Mouse (Mus musculus) stomach, embryonic 15.5 days (tissue): ENCODE results near the gene Msi2. TPM values are rescaled to one million over a fixed set of nuclear protein-coding genes. Genes with fewer than 3 reads are reported as not detected.

ENCODE experiments used
- ATAC-seq: fragments of 200-750 bp; cut with Nextera tagmentation; 2 replicates; pipeline ENCODE4 v1.8.0; 2017; ENCODE audit warnings: low read depth, moderate number of reproducible peaks, moderate TSS enrichment; ENCODE audit not compliant: insufficient read depth, low FRiP score
- H3K27ac ChIP-seq: fragments of 300-500 bp; sonication (generic); 2 replicates; pipeline ENCODE4 v1.5.1; 2015; ENCODE audit warnings: mild to moderate bottlenecking, inconsistent platforms
- H3K27me3 ChIP-seq: fragments of 300-500 bp; sonication (generic); replicated peaks from 2 replicates; pipeline ENCODE4 v1.6.1; 2015; ENCODE audit warnings: inconsistent platforms
- H3K36me3 ChIP-seq: fragments of 300-500 bp; sonication (generic); 2 replicates; pipeline ENCODE4 v1.6.1; 2015; ENCODE audit warnings: inconsistent platforms
- H3K4me1 ChIP-seq: fragments of 300-500 bp; sonication (generic); 2 replicates; pipeline ENCODE4 v1.6.1; 2015; ENCODE audit warnings: inconsistent platforms
- H3K4me2 ChIP-seq: fragments of 300-500 bp; sonication (generic); 2 replicates; pipeline ENCODE4 v1.6.1; 2015; ENCODE audit warnings: mild to moderate bottlenecking, inconsistent platforms
- H3K4me3 ChIP-seq: fragments of 300-500 bp; sonication (generic); replicated peaks from 2 replicates; pipeline ENCODE4 v1.5.1; 2015; ENCODE audit warnings: inconsistent platforms
- H3K9ac ChIP-seq: fragments of 300-500 bp; sonication (generic); 2 replicates; pipeline ENCODE4 v1.6.1; 2015; ENCODE audit warnings: inconsistent platforms
- H3K9me3 ChIP-seq: fragments of 300-500 bp; sonication (generic); 2 replicates; pipeline ENCODE4 v1.6.1; 2016; ENCODE audit warnings: inconsistent platforms
- WGBS: fragments of 180-500 bp; shearing (Covaris S2); methylation state at CpG from one replicate; pipeline ENCODE4 v1.1.7; 2015; 5-methylcytosine and 5-hydroxymethylcytosine counted together
- polyA plus RNA-seq: library from polyadenylated mRNA; unstranded; fragments of >200 nt; fragmentation: Nextera tagmentation; extraction: Ambion mirVana; gene quantifications from 2 replicates; pipeline ENCODE4 v1.2.1, GENCODE M21; 2015

The Msi2 gene
- polyA plus RNA-seq, 1 experiment from 2014 or later: 13.7 TPM

DNA sequence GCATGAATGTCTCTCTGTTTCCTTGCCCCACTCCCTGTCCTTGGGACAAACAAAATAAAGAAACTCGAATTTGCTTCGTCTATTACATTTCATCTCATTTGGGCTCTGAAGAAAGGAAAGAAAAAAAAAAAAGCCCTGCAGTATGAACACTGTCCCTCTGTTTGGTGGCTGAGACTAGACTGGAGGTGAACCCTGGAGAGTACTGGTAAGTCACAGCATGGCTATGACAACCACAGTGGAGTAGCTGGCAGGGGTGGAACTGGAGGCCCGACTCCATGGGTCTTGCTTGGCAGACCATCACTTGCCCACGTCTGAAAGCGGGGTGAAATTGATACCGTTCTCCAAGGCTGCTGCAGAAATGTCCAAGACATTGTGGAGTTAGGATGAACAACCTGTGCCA lies 71.8 kb downstream of the Msi2 start:
- no peaks in the 10 kb centered on the region for H3K9me3 ChIP-seq
- ATAC-seq: no peak
- H3K4me2 ChIP-seq: no peak overlapping the region
- no peak overlapping the region for H3K27ac ChIP-seq
- H3K27me3 ChIP-seq: no peaks in the 10 kb centered on the region
- no peak overlapping the region for H3K9ac ChIP-seq
- no peak overlapping the region for H3K4me3 ChIP-seq
- H3K36me3 ChIP-seq: 0 out of 2 replicates have a peak, but pooled peaks cover 3% of the 10 kb centered on the region
- H3K4me1 ChIP-seq: peaks cover 19% of the 10 kb centered on the region
- WGBS: 83% methylated on average over 6 of the region's 6 CpGs

- no peaks in the 10 kb centered on the region for H3K9me3 ChIP-seq
- H3K27ac ChIP-seq: no peak overlapping the region
- 72% methylated on average over 7 of the region's 7 CpGs for WGBS
- no peak overlapping the region for H3K4me3 ChIP-seq
- peaks cover 19% of the 10 kb centered on the region for H3K4me1 ChIP-seq
- H3K4me2 ChIP-seq: no peak overlapping the region
- no peak for ATAC-seq
- no peak overlapping the region for H3K9ac ChIP-seq
- 0 out of 2 replicates have a peak, but pooled peaks cover 3% of the 10 kb centered on the region for H3K36me3 ChIP-seq
- H3K27me3 ChIP-seq: no peaks in the 10 kb centered on the region
These were observed 72.5 kb downstream of the Msi2 start for GRCm38 (mm10) chr11:88645821-88646220.

GRCm38 (mm10) chr11:88644719-88645118 lies 73.6 kb downstream of the Msi2 start:
- Histone ChIP-seq H3K9ac (no peak overlapping the region), H3K4me2 (no peak overlapping the region), H3K27ac (no peak overlapping the region), H3K27me3 (no peaks in the 10 kb centered on the region), H3K36me3 (0 out of 2 replicates have a peak, but pooled peaks cover 3% of the 10 kb centered on the region), H3K4me3 (no peak overlapping the region), H3K4me1 (peaks cover 19% of the 10 kb centered on the region), H3K9me3 (no peaks in the 10 kb centered on the region)
- WGBS: 76% methylated on average over 7 of the region's 7 CpGs
- no peak for ATAC-seq

DNA sequence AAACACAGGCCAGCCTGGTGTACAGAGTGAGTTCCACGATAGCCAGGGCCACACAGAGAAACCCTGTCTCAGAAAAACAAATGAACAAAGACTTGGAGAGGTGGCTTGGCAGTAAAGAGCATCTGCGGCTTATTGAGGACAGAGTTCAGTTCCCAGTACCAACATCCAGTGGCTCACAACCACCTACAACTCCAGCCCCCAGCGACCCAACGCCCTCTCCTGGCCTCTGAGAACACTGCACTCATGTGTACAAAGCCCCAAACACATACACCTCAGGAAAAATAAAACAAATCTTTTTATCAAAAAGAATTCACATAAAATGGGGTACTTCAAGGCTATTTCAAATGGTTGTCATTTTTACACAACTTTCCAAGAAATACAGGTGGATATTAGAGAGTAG lies 78.5 kb downstream of the Msi2 start:
- WGBS: 68% methylated on average over 4 of the region's 4 CpGs
- H3K4me1 ChIP-seq: no peaks in the 10 kb centered on the region; the same call in 1 of the 2 replicates
- H3K9ac ChIP-seq: no peak overlapping the region
- no peaks in the 10 kb centered on the region for H3K9me3 ChIP-seq
- H3K27me3 ChIP-seq: no peaks in the 10 kb centered on the region
- no peak overlapping the region for H3K27ac ChIP-seq
- no peak overlapping the region for H3K4me3 ChIP-seq
- no peak for ATAC-seq
- no peak overlapping the region for H3K4me2 ChIP-seq
- H3K36me3 ChIP-seq: no peaks in the 10 kb centered on the region

DNA sequence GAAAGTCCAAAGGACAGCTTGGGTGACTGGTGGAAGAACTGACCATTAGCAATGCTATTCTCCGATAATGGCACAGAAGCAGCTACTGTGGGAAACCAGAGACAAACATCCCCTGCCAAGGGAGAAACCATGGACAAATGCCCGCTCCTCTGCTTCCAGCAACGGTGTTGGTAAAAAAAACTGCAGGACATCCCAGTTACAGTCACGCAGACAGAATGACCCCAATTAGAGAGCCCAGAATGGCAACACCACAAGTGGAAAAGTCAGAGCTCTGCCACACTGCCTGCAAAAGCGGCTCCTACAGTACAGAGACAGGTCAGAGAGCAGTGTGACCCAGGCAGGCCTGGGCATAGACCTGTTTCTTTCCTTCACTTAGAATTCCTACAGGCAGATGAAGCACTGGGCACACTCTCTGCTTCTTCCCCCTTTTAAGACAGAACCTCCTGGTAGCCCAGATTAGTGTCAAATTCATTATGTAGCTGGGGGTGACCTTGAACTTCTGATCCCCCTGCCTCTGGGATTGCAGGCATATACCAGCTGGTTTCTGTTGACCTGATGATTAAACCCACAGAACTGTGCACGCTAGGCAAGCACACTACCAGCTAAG lies 79.3 kb downstream of the Msi2 start:
- Histone ChIP-seq H3K27ac (no peak overlapping the region), H3K4me1 (no peaks in the 10 kb centered on the region; the same call in 1 of the 2 replicates), H3K36me3 (no peaks in the 10 kb centered on the region), H3K27me3 (no peaks in the 10 kb centered on the region), H3K4me2 (no peak overlapping the region), H3K9me3 (no peaks in the 10 kb centered on the region), H3K9ac (no peak overlapping the region), H3K4me3 (no peak overlapping the region)
- no peak for ATAC-seq
- WGBS: 84% methylated on average over 6 of the region's 6 CpGs

- Histone ChIP-seq H3K9ac (no peak overlapping the region), H3K4me1 (no peaks in the 10 kb centered on the region; the same call in 1 of the 2 replicates), H3K27ac (no peak overlapping the region), H3K4me2 (no peak overlapping the region), H3K27me3 (no peaks in the 10 kb centered on the region), H3K36me3 (no peaks in the 10 kb centered on the region), H3K4me3 (no peak overlapping the region), H3K9me3 (no peaks in the 10 kb centered on the region)
- no peak for ATAC-seq
- WGBS: 55% methylated on average over 2 of the region's 2 CpGs
These were observed 80.1 kb downstream of the Msi2 start for GRCm38 (mm10) chr11:88638254-88638653.

DNA sequence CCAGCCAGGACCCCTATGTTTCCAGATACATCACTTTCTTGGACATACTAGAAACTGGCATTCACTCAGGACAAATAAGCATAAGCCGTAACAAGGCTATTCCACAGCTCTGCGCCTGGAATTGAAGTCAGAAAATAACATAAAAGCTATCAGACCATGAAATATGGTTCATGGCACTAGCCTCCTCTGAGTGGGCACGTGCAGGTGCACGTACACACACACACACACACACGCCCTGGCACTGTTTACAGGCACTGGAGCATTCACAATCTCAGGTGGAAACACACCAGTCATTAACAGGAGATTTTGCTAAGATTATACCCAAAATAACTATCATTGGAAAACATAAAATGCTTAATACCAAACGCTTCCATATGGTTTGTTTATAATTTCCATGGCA lies 81.4 kb downstream of the Msi2 start:
- 87% methylated on average over 6 of the region's 6 CpGs for WGBS

GRCm38 (mm10) chr11:88636319-88636718 lies 82.0 kb downstream of the Msi2 start:
- WGBS: 85% methylated on average over 5 of the region's 5 CpGs
- H3K4me1 ChIP-seq: no peaks in the 10 kb centered on the region
- no peak overlapping the region for H3K27ac ChIP-seq
- ATAC-seq: no peak
- no peak overlapping the region for H3K4me3 ChIP-seq
- H3K27me3 ChIP-seq: no peaks in the 10 kb centered on the region
- H3K9me3 ChIP-seq: no peaks in the 10 kb centered on the region
- no peaks in the 10 kb centered on the region for H3K36me3 ChIP-seq
- H3K4me2 ChIP-seq: no peak overlapping the region
- no peak overlapping the region for H3K9ac ChIP-seq

More for the DNA sequence above, 81.4 kb downstream of the Msi2 start:
- no peak overlapping the region for H3K4me2 ChIP-seq
- no peaks in the 10 kb centered on the region for H3K4me1 ChIP-seq
- no peak overlapping the region for H3K27ac ChIP-seq
- no peaks in the 10 kb centered on the region for H3K9me3 ChIP-seq
- no peaks in the 10 kb centered on the region for H3K27me3 ChIP-seq
- H3K9ac ChIP-seq: no peak overlapping the region
- H3K36me3 ChIP-seq: no peaks in the 10 kb centered on the region
- no peak for ATAC-seq
- H3K4me3 ChIP-seq: no peak overlapping the region

DNA sequence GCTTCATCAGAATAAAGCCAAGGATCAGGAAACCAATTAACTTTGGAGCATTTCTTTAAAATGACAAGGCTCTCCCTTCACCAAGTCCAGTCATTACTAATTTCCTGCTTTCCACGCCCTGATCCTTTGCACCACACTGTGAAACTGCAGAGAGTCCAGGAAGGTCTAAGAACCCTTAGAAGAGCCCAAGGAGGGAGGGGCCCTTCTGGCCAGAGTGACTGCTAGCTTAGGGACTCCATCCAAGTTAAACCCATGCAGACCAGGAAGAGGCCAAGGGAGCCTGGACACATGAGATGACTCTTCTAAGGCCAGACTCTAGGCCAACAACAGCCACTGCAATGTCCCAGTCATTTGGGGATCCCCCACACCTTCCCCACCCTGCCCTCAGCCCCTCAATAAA lies 83.7 kb downstream of the Msi2 start:
- Histone ChIP-seq H3K4me2 (no peak overlapping the region), H3K27me3 (no peaks in the 10 kb centered on the region), H3K36me3 (no peaks in the 10 kb centered on the region), H3K4me1 (peaks cover 2% of the 10 kb centered on the region), H3K9ac (no peak overlapping the region), H3K4me3 (no peak overlapping the region), H3K9me3 (no peaks in the 10 kb centered on the region), H3K27ac (no peak overlapping the region)
- WGBS: 77% methylated on average over 1 of the region's 1 CpGs
- ATAC-seq: no peak

- Histone ChIP-seq H3K36me3 (no peaks in the 10 kb centered on the region), H3K4me3 (no peak overlapping the region), H3K27ac (no peak overlapping the region), H3K27me3 (no peaks in the 10 kb centered on the region), H3K4me1 (peaks cover 15% of the 10 kb centered on the region), H3K4me2 (no peak overlapping the region), H3K9me3 (no peaks in the 10 kb centered on the region), H3K9ac (no peak overlapping the region)
- no peak for ATAC-seq
- 87% methylated on average over 3 of the region's 3 CpGs for WGBS
These were observed 86.4 kb downstream of the Msi2 start for GRCm38 (mm10) chr11:88631932-88632230.

GRCm38 (mm10) chr11:88631084-88631931 lies 87.0 kb downstream of the Msi2 start:
- ATAC-seq: no peak
- peaks cover 15% of the 10 kb centered on the region for H3K4me1 ChIP-seq

DNA sequence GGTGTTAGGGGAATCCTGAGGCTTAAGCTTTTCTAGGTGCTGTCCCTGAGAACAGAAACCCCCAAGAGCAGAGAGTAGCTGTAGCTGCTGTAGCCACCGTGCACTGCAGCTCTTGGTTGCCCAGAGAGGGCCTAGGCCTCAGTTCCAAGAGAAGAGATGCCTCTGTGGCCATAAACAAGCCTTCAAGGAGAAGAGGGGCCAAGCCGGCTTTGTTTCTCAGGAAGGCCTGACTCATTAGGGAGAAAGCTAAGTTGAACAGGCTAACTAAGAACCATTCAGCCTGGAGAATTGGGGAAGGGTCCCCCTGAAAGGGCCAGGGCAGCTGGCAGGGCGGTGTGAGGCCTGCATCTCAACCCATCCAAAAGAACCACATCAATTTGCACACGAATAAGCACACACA lies 88.7 kb downstream of the Msi2 start:
- Histone ChIP-seq H3K9ac (no peak overlapping the region), H3K36me3 (no peaks in the 10 kb centered on the region), H3K27ac (peak overlapping the region; percentile 83), H3K4me3 (no peak overlapping the region), H3K4me2 (no peak overlapping the region), H3K27me3 (no peaks in the 10 kb centered on the region), H3K4me1 (peaks cover 23% of the 10 kb centered on the region), H3K9me3 (no peaks in the 10 kb centered on the region)
- WGBS: 71% methylated on average over 4 of the region's 4 CpGs
- no peak for ATAC-seq

More at GRCm38 (mm10) chr11:88631084-88631931, 87.0 kb downstream of the Msi2 start:
- H3K9ac ChIP-seq: no peak overlapping the region
- no peak overlapping the region for H3K4me3 ChIP-seq
- no peaks in the 10 kb centered on the region for H3K9me3 ChIP-seq
- WGBS: 84% methylated on average over 8 of the region's 8 CpGs
- H3K4me2 ChIP-seq: no peak overlapping the region
- no peak overlapping the region for H3K27ac ChIP-seq
- no peaks in the 10 kb centered on the region for H3K27me3 ChIP-seq
- H3K36me3 ChIP-seq: no peaks in the 10 kb centered on the region
